Mouse (Mus musculus) forebrain, embryonic 15.5 days (tissue): ENCODE results near the gene Tcte2. TPM values are rescaled to one million over a fixed set of nuclear protein-coding genes. Genes with fewer than 3 reads are reported as not detected.
"Not testable (repeated sequence)": the region's sequence is repeated elsewhere in the genome, so short reads cannot be mapped to it uniquely, and the experiment has no call there.

ENCODE experiments used
- ATAC-seq: fragments of 200-750 bp; cut with Nextera tagmentation; replicated peaks from 2 replicates; pipeline ENCODE4 v1.8.0; 2017; ENCODE audit warnings: mild to moderate bottlenecking, moderate TSS enrichment, moderate library complexity
- H3K27ac ChIP-seq: fragments of 300-500 bp; sonication (generic); replicated peaks from 2 replicates; pipeline ENCODE4 v1.5.1; 2015; ENCODE audit warnings: mild to moderate bottlenecking, inconsistent platforms
- H3K27me3 ChIP-seq: fragments of 300-500 bp; sonication (generic); 2 replicates; pipeline ENCODE4 v1.6.1; 2015; ENCODE audit warnings: inconsistent platforms
- H3K36me3 ChIP-seq: fragments of 300-500 bp; sonication (generic); 2 replicates; pipeline ENCODE4 v1.6.1; 2015; ENCODE audit warnings: mild to moderate bottlenecking, inconsistent platforms
- H3K4me1 ChIP-seq: fragments of 300-500 bp; sonication (generic); 2 replicates; pipeline ENCODE4 v1.6.1; 2015; ENCODE audit warnings: inconsistent platforms
- H3K4me2 ChIP-seq: fragments of 300-500 bp; sonication (generic); replicated peaks from 2 replicates; pipeline ENCODE4 v1.6.1; 2015; ENCODE audit warnings: mild to moderate bottlenecking, inconsistent platforms
- H3K4me3 ChIP-seq: fragments of 300-500 bp; sonication (generic); 2 replicates; pipeline ENCODE4 v1.5.1; 2015; ENCODE audit warnings: mild to moderate bottlenecking, inconsistent platforms
- H3K9ac ChIP-seq: fragments of 300-500 bp; sonication (generic); replicated peaks from 2 replicates; pipeline ENCODE4 v1.6.1; 2015; ENCODE audit warnings: mild to moderate bottlenecking, inconsistent platforms
- H3K9me3 ChIP-seq: fragments of 300-500 bp; sonication (generic); 2 replicates; pipeline ENCODE4 v1.6.1; 2016; ENCODE audit warnings: inconsistent platforms
- WGBS: fragments of 180-500 bp; shearing (Covaris S2); methylation state at CpG from one replicate; pipeline ENCODE4 v1.1.7; 2015; ENCODE audit warnings: mixed read lengths; 5-methylcytosine and 5-hydroxymethylcytosine counted together
- polyA plus RNA-seq: library from polyadenylated mRNA; unstranded; fragments of >200 nt; fragmentation: Nextera tagmentation; extraction: Ambion mirVana; gene quantifications from 2 replicates; pipeline ENCODE4 v1.2.1, GENCODE M21; 2015

Tcte2 gene
- polyA plus RNA-seq, 1 experiment from 2014 or later: 27.8 TPM

DNA sequence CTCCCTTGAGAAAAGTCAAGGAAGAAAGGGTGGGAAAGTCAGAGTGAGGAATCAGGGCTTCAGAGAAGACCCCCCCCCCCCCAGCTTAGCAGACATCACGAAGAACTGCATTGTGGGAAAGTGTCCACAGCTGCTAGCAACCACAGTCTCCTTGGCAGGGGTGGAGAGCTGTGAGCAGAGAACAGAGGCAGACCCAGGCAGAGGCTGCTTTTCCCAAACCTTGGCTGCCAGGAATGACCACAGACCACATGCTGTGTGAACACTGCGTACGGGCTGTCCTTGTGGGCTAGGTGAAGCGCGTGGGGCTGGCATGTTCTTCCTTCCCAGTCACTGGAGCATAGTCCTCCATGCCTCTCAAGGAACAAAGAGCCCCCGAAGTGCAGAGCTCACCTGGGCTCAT is 81.9 kb downstream of the Tcte2 start:
- Histone ChIP-seq H3K36me3 (no peaks in the 10 kb centered on the region), H3K27me3 (no peaks in the 10 kb centered on the region), H3K27ac (peak overlapping the region; percentile 89), H3K9ac (no peak overlapping the region), H3K4me2 (no peak overlapping the region), H3K4me3 (no peak overlapping the region), H3K4me1 (peaks cover 46% of the 10 kb centered on the region), H3K9me3 (no peaks in the 10 kb centered on the region)
- WGBS: 69% methylated on average over 6 of the region's 6 CpGs
- no peak for ATAC-seq

DNA sequence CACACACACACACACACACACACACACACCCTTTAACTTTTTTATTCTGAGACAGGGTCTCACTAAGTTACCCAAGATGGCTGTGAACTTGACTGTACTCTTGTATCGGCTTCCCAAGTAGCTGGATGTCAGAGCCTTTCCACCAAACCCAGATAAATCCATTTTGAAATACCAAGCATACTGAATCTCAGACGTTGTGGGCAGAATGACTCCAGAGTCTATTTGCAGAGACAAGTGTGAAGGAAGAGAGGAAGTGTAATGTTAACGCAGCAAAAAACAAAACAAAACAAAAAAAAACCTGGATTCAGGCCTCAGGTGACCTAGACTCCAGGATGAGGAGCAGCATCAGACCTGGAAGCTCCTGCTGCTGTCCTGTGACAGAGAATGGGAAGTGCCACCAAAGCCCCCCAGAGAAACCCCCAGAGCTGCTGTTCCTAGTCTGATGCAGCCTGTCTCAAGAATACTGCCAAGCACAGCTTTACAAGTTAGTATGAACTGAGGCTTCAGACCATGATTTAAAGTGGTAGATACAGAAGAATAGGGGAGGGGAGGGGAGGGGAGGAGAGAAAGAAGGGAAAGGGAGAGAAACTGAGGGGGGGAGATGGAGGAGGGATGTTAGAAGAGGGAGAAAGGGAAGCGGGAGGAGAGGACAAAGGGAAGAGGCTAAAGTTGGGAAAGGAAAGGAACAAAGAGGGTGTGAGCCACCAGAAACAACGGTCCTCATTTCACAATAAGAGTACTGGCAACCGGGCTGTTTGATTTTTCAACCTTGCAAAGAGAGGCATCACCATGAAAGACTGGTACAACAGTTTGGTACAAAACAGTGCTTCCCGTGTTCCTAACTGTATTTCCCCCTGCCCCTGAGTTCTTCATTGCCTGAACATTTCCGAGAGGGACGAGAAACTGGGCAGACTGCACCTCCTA is 84.1 kb downstream of the Tcte2 start:
- Histone ChIP-seq H3K27ac (peak overlapping the region; percentile 74), H3K27me3 (no peaks in the 10 kb centered on the region), H3K4me1 (peaks cover 38% of the 10 kb centered on the region), H3K4me2 (peak overlapping the region; percentile 14; the same call in 1 of the 2 replicates), H3K4me3 (no peak overlapping the region), H3K9ac (no peak overlapping the region; the same call in 1 of the 2 replicates), H3K9me3 (no peaks in the 10 kb centered on the region), H3K36me3 (no peaks in the 10 kb centered on the region)
- WGBS: 23% methylated on average over 9 of the region's 9 CpGs
- ATAC-seq: no peak; the same call in 1 of the 2 replicates

DNA sequence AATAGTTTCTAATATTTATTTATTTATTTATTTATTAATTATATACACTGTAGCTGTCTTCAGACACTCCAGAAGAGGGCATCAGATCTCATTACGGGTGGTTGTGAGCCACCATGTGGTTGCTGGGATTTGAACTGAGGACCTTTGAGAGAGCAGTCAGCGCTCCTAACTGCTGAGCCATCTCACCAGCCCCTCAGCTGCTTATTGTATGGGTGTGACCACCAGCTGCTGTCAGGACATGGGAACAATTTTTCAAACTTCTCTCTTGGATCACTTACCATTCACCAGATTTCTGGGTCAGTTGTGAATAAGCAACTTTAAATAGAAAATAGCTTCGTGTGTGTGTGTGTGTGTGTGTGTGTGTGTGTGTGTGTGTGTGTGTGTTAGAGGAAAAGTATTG is 85.5 kb downstream of the Tcte2 start:
- not testable (repeated sequence) for ATAC-seq, H3K4me2 ChIP-seq, H3K9ac ChIP-seq, H3K27me3 ChIP-seq, H3K9me3 ChIP-seq, H3K36me3 ChIP-seq, H3K4me3 ChIP-seq
- WGBS: 82% methylated on average over 3 of the region's 3 CpGs
- peaks cover 32% of the 10 kb centered on the region for H3K4me1 ChIP-seq
- H3K27ac ChIP-seq: peak overlapping the region; percentile 74; the same call in 1 of the 2 replicates

DNA sequence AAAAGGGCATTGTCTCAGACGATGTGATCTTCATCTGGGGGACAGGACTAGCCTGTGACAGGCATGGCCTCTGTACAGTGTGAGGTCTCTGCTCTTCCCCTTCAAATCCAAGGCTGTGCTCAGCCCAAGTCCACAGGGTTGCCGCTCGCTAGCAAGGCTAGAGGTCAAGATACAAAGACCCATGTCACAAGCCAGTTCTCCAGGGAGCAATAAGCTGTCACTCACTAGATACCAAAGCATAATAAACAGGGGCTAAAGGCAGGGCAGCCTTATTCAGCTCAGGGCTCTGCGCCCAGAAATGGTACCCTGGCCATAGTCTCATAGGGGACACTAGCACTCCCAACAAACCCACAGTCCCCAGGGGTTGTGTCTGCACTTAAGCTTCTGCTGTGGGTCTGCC is 86.0 kb downstream of the Tcte2 start:
- ATAC-seq: no peak
- H3K4me2 ChIP-seq: no peak overlapping the region
- H3K4me3 ChIP-seq: no peak overlapping the region
- H3K36me3 ChIP-seq: no peaks in the 10 kb centered on the region
- no peaks in the 10 kb centered on the region for H3K27me3 ChIP-seq
- 64% methylated on average over 4 of the region's 4 CpGs for WGBS
- H3K9me3 ChIP-seq: no peaks in the 10 kb centered on the region
- H3K27ac ChIP-seq: no peak overlapping the region
- H3K9ac ChIP-seq: no peak overlapping the region
- peaks cover 31% of the 10 kb centered on the region for H3K4me1 ChIP-seq

DNA sequence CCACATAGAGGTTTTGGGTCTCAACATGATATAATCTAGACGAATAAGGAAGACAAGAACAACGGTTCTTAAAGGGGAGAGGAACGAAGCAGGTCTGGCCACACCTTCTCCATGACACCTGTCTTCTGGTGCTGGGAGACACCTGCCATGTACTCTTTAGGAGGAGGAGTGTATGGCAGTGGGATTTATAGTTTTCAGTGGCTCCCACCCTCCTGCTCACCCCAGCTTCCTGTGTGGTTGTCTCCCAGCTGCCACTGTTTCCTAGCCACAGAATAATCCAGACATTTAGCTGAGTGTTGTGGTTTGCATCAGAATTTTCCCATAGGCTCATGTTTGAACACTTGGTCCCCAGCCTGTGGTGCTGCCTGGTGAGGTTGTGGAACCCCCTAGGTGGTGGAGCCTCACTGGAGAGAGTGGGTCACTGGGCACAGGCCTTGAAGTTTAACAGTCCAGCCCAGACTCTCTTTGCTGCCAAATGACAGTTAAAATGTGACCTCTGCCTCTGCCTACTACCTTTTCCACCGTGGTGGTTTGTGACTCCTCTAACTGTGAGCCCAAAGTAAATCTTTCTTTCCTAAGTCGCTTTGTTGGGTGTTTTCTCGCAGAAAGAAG is 86.8 kb downstream of the Tcte2 start:
- 90% methylated on average over 6 of the region's 6 CpGs for WGBS

DNA sequence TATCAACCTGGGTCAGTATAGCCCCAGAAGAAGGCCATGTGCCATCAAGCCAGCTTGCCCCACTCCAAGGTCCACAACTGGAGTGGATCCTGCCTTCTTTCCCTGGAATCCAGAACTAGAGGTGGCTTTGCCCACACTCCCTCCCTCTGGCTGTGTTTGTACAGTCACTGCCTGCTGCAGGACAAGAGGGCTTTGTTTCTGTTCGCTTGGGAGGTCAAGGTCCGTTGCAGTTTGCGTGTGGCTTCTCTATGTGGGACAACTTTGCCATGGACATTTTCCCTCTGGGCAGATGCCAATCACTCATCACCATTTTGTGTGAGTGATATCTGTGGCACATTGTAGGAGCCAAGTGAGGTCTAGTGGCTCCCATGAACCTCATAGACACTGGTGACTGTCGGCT is 89.9 kb downstream of the Tcte2 start:
- WGBS: 73% methylated on average over 4 of the region's 4 CpGs
- Histone ChIP-seq H3K4me3 (no peak overlapping the region), H3K27ac (no peak overlapping the region; the same call in 1 of the 2 replicates), H3K9me3 (no peaks in the 10 kb centered on the region), H3K27me3 (no peaks in the 10 kb centered on the region), H3K4me1 (peaks cover 43% of the 10 kb centered on the region), H3K9ac (no peak overlapping the region), H3K4me2 (no peak overlapping the region), H3K36me3 (no peaks in the 10 kb centered on the region)
- ATAC-seq: no peak

More for the DNA sequence above, 86.8 kb downstream of the Tcte2 start:
- no peak overlapping the region for H3K4me2 ChIP-seq
- no peaks in the 10 kb centered on the region for H3K9me3 ChIP-seq
- H3K36me3 ChIP-seq: no peaks in the 10 kb centered on the region
- no peak overlapping the region for H3K4me3 ChIP-seq
- H3K4me1 ChIP-seq: peaks cover 30% of the 10 kb centered on the region
- ATAC-seq: no peak
- H3K9ac ChIP-seq: no peak overlapping the region
- H3K27ac ChIP-seq: no peak overlapping the region
- H3K27me3 ChIP-seq: no peaks in the 10 kb centered on the region

DNA sequence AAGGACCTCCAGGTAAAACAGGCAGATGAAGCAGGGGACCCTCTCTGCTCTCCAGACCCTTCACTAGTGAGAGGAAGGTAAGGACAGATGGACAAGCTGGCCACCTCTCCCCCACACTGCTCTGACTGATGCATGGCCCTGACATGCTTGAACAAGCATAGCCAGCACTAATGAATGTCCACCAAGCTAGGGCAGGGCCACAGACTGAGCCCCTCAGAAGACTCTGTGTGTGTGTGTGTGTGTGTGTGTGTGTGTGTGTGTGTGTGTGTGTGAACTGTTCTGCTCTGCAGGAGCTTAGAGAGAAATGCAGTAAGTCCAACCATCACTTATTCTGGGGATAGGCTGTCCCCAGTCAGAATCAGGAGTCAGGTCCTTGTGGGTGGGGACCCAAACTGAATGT is 91.4 kb downstream of the Tcte2 start:
- Histone ChIP-seq H3K4me2 (no peak overlapping the region), H3K4me3 (no peak overlapping the region), H3K27me3 (no peaks in the 10 kb centered on the region), H3K36me3 (no peaks in the 10 kb centered on the region), H3K9me3 (no peaks in the 10 kb centered on the region), H3K27ac (peak overlapping the region; percentile 95), H3K9ac (no peak overlapping the region), H3K4me1 (peaks cover 49% of the 10 kb centered on the region)
- no peak for ATAC-seq

DNA sequence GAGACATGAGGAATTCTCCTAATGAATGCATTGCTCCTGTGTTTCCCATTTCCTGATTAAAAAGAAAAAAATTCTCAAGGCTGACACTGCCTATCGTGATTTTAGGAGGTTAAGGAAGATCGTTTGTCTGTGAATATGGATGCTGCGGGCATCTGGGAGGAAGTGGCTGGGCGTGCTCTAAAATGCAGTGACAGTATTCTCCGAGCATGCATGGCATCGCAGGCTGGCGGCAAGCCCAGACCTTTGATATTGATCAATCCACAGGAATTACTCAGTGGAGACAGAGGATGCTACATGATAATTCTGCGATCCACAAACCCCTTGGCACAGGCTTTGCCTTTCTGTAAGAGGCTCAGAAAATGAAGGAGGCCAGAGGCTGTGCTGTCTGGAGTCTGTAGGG is 92.4 kb downstream of the Tcte2 start:
- H3K4me1 ChIP-seq: peaks cover 49% of the 10 kb centered on the region
- H3K4me2 ChIP-seq: peak overlapping the region; percentile 25
- no peaks in the 10 kb centered on the region for H3K36me3 ChIP-seq
- 0 out of 2 replicates have a peak overlapping the region, but pooled peaks have one; percentile 6 for H3K4me3 ChIP-seq
- ATAC-seq: peak; percentile 39
- no peaks in the 10 kb centered on the region for H3K9me3 ChIP-seq
- 1% methylated on average over 8 of the region's 8 CpGs for WGBS
- peak overlapping the region; percentile 30 for H3K9ac ChIP-seq
- H3K27ac ChIP-seq: peak overlapping the region; percentile 95
- H3K27me3 ChIP-seq: no peaks in the 10 kb centered on the region

DNA sequence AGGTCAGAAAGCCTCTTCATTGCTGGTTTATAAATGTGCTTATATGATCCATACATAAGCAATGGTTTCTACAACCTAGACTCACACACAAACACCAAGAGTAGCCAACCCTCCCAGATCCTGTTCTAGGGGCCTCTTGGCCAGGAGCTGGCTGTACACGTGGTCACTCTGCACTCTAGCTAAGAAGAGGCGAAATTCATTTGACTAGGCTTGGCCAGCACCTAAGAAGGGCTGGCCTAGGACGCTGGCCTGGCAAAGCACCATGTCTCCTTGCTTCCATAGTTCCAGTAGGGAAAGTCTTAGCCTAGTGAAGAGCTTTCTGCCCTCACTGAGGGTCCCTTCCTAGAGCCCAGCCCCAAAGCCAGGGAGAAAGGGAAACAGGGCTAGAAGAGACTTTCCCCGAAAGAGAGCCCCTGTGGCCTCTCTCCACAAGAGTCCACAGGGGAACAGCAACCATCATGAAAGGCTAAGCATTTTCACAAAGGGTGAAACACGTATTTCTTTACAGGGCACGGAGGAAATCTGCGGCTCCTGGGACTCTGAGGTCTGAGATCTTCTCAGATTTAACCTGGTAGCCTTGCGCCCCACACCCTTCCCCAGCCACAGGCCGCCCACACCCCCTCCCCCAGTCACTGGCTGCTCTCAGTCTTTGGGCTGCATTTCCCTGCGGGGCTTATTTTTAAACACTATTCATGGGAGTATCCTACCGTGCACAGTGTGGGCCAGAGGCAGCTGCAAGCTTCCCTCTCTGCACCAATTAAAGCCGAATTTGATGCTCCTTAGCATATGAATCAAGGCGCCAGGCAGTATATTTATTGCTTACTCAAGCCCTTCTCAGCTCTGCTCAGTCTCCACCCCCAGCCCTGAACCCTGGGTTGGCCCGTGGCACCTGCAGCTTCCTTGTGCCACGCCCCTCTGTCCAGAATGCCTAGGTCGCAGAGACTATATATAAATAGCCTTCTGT is 93.3 kb downstream of the Tcte2 start:
- peak; percentile 94 for ATAC-seq
- Histone ChIP-seq H3K36me3 (no peaks in the 10 kb centered on the region), H3K27ac (peak overlapping the region; percentile 95), H3K9me3 (no peaks in the 10 kb centered on the region), H3K4me1 (peaks cover 49% of the 10 kb centered on the region), H3K27me3 (no peaks in the 10 kb centered on the region), H3K9ac (peak overlapping the region; percentile 39), H3K4me2 (peak overlapping the region; percentile 25), H3K4me3 (0 out of 2 replicates have a peak overlapping the region, but pooled peaks have one; percentile 6)
- 3% methylated on average over 16 of the region's 16 CpGs for WGBS

DNA sequence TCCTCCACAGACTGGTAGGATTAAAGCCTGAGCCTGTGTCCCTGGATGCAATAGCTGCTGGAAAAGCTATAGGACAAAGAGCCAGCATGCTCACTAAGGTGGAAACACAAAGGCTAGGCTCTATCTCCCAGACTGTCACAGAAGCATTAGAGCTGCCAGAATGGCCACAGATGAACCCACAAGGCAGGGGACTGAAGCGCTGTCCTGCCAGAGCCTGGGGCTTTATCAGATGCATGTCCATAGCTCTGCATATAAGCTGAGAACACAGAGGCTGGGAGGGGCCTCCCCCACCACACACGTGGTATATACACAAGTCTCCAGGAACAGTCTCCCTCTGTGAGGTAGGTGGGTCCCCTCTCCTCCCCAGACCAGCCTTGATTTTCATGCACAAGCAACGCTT is 94.6 kb downstream of the Tcte2 start:
- Histone ChIP-seq H3K9me3 (no peaks in the 10 kb centered on the region), H3K9ac (no peak overlapping the region), H3K36me3 (no peaks in the 10 kb centered on the region), H3K4me3 (no peak overlapping the region), H3K27me3 (no peaks in the 10 kb centered on the region), H3K4me1 (peaks cover 49% of the 10 kb centered on the region), H3K4me2 (no peak overlapping the region), H3K27ac (peak overlapping the region; percentile 95)
- ATAC-seq: peak; percentile 10; the same call in 1 of the 2 replicates
- WGBS: 12% methylated on average over 3 of the region's 3 CpGs

DNA sequence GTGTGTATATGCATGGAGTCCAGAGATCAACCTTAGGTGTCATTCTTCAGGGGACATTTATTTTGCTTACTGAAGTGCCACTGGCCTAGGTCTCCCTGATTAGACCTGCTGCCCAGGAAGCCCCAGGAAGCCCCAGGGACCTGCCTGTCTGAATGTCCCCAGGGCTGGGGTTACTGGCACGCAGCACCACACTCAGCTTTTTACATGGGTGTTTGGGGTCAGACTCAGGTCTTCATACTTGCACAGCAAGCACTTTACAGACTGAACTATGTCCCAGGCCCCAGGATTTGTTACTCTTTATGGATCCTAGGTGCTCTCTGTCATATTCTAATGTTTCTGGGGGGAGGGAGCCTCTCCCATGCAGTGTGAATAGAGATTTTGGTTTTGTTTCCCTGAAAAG is 95.9 kb downstream of the Tcte2 start:
- WGBS: 82% methylated on average over 1 of the region's 1 CpGs
- Histone ChIP-seq H3K4me1 (peaks cover 47% of the 10 kb centered on the region), H3K27me3 (no peaks in the 10 kb centered on the region), H3K9ac (no peak overlapping the region), H3K27ac (peak overlapping the region; percentile 95), H3K36me3 (no peaks in the 10 kb centered on the region), H3K4me3 (no peak overlapping the region), H3K9me3 (no peaks in the 10 kb centered on the region), H3K4me2 (no peak overlapping the region)
- ATAC-seq: no peak
